Mouse (Mus musculus): ENCODE data around the gene Ero1lb.

The Ero1lb gene

GRCm38 (mm10) chr13:12565621-12566390 lies at the start of gene Ero1lb:
TSS of gene Ero1lb (plus strand) at chr13:12565874.
- DNase-seq = peak; percentile 100

DNA sequence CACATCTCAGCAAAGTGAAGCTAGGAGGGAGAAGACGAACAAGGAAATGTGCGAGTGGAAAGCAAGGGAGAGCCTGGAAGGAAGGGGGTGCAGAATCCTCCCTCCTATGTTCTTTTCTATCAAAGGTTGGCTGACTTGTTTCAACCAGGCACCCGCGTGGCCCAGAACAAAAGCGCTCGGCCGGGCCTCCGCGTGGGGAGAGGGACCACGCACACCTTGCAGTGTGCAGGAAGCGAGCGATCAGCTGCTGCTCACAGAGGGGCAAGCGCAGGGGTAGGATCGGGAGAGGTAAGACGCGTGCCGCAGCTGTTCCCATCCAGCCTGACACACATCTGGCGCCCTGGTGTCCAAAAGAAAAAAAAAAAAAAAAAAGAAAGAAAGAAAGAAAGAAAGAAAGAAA lies 46.3 kb upstream of the Ero1lb start:
- DNase-seq = peak; percentile 48 to 50

GRCm38 (mm10) chr13:12519955-12520584 lies 45.6 kb upstream of the Ero1lb start, which contains the start of gene Edaradd:
TSS of gene Edaradd (minus strand) at chr13:12520438.
- peak; percentile 67 to 69 for DNase-seq

- DNase-seq = peak in 1 of 2 experiments; percentile 23
Observed at GRCm38 (mm10) chr13:12522346-12522745, 43.3 kb upstream of the Ero1lb start.

DNA sequence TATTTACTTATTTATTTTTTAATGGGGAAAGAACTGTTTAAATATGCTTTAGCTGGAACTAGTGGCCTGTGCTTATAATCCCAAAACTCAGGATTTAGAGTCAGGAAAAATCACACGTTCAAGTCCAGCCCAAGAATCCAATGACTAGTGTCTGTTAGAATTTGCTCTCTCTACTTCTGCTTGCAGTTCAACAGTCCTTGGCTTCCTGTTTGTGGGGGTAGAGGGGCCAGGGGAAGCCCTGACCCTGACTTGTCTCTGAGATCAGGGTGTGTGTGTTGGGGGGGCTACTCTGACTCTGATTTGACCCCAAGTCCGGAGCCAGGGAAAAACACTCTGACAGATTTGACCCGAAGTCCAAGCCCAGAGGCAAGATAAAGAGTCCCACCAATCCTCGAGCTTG lies 40.0 kb upstream of the Ero1lb start:
- peak in 1 of 2 experiments; percentile 27 for DNase-seq

GRCm38 (mm10) chr13:12534628-12535027 lies 31.0 kb upstream of the Ero1lb start:
- no peak for DNase-seq

GRCm38 (mm10) chr13:12537971-12538370 lies 27.7 kb upstream of the Ero1lb start:
- DNase-seq = peak; percentile 83 to 84

DNA sequence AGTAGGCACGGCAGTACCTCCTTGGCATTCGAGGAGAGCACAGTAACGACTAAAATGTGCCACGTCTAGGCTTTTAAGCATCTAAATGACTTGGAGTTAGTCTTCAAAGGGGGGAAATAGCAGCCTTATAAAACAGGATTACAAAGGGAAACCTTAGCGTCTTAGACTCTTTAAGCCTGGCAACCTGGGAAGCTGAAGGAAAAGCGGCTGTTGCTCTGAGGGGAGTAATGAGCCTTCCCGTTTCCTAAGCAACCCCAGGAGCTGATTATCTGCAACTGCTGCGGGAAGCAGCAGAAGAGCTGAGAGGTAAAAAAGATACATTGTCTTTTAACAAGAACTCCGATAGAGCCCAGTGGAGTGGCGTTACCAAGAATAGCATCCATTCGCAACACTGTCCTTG lies 26.0 kb upstream of the Ero1lb start:
- no peak for DNase-seq

GRCm38 (mm10) chr13:12540119-12540518 lies 25.6 kb upstream of the Ero1lb start:
- DNase-seq = peak; percentile 52 to 58

- DNase-seq = peak; percentile 78 to 82
Observed at GRCm38 (mm10) chr13:12542006-12542981, 23.4 kb upstream of the Ero1lb start.

DNA sequence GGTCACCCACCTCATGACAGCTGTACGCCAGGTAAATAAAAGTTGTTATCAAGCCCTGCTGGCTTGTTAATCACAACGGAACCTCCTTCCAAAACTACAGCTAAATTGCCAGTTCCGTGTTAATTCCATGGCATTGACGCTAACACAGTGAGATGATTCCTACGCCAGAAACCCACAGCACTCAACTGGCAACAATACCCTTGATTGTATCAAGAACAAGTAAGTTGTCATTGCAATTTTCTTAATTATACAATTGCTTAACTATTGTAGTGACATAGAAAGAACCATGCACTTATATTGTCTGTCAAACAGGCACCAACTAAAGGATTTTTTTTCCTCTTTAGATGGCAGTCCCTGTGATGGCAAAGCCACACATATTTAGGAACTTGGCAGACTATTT lies 22.4 kb upstream of the Ero1lb start:
- DNase-seq = no peak

DNA sequence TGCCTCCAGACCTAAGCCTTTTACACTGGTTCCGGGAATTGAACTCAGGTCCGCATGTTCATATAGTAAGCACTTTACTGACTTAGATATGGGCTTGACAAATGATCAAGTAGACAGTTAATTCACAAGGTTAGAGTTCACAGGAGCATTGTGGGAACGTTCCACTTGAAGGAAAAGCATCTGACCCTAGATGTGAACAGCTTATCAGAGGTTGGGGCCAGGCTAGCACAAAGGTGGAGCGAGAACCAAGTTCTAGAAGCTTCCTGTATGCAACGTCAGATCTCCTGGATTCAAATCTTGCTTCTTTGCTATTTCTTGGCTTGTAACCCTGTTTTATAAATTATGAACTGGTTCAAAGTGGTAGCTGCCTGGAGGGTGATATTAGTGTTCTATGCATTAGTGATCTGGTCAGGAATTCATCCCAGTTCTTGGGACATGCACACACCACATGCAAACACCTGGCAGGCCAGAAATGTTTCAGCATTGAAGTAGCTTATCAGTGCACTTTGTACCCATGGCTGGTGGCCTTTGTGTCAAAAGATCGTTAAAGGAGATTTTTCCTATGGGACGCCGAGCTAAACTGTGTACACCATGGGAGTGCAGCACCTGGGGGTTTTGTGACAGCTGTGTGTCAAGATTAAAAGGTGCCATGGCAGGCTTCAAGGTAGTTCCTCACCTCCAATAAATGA lies 21.6 kb upstream of the Ero1lb start:
- DNase-seq = no peak

GRCm38 (mm10) chr13:12554211-12554610 lies 11.5 kb upstream of the Ero1lb start:
- DNase-seq = peak; percentile 57 to 67

GRCm38 (mm10) chr13:12559044-12559443 lies 6.6 kb upstream of the Ero1lb start:
- peak; percentile 34 to 46 for DNase-seq

DNA sequence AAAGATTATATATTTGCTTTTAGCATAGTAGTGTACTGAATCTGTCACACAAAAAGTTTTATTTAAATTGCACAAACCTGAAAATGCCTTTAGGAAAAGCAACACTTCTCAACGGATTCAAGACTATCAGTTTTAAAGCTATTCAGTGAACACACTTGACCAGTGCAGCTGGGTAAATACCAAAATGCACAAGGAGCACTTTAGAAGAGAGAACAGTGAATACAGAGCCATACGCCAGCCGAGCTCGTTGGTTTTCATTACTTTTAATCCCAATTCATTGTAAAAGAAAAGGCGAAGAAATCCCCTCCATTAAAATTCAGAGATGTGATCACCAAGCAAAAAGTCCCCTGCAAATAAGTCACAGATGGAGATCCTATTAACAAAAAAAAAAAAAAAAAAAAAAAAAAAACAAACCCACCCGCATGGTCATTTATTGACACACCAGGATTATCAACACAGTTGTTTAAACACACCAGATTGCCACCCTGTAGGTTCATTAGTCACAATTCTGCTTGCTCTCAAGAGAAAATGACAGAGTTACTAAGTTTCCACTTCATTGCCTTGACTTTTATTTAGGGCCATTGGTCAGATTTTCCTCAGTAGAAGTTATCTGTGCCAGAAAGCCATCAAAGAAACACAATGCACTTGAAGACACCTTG lies 6.1 kb upstream of the Ero1lb start:
- no peak for DNase-seq

DNA sequence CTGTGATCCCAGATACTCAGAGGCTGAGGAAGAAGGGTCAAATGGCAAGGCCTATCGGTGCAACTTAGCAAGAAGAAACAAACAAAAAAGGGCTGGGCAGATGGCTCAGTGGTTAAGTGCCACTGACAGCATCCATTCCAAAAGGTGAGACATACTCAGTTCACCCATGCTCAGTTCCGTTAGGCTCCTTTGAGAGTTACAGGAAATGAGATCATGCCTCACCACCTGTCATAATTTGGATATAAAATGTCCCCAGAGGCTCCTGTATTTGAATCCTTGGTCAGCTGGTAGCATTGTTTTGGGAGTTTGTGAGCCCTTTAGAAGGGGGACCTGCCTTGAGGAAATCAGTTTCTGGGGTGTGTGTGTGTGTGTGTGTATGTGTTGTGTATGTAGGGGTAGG lies 3.9 kb upstream of the Ero1lb start:
- peak; percentile 66 to 73 for DNase-seq

DNA sequence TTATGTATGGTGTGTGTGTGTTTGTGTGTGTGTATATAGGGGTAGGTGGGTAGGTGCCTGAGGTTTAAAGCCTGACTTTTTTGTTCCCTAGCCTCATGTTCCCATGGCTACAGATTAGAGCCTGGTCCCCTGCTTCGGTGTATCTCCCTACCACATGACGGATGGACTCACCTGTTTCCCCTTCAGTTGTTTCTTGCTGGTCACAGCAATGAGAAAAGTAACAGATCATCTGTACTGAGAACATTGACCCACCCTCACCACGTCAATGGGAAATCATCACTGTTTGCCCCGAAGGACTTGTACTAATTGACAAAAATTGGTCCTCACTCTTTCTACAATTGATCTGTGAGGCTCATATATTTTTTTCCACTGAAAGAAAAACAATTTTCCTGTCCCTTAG lies 3.4 kb upstream of the Ero1lb start:
- DNase-seq = no peak

DNA sequence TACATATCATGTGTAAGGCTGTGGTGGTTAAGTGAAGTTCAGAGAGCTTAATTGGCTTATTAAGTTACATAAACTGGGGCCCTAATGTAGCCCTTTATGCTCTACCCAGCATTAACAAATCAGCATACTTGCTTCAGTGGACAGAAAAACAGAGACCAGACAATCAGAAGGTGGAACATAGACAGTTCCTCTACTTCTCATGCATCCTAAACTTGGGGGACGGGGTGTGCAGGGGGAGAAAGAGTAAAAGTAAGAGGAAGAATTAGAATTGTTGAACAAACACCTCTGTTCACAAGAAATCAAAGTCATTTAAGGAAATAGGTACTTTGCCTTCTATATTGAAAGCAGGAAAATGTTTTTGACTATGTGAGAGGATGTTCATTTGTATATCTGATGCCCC lies 2.3 kb downstream of the Ero1lb start:
- DNase-seq = peak in 1 of 2 experiments; percentile 26

DNA sequence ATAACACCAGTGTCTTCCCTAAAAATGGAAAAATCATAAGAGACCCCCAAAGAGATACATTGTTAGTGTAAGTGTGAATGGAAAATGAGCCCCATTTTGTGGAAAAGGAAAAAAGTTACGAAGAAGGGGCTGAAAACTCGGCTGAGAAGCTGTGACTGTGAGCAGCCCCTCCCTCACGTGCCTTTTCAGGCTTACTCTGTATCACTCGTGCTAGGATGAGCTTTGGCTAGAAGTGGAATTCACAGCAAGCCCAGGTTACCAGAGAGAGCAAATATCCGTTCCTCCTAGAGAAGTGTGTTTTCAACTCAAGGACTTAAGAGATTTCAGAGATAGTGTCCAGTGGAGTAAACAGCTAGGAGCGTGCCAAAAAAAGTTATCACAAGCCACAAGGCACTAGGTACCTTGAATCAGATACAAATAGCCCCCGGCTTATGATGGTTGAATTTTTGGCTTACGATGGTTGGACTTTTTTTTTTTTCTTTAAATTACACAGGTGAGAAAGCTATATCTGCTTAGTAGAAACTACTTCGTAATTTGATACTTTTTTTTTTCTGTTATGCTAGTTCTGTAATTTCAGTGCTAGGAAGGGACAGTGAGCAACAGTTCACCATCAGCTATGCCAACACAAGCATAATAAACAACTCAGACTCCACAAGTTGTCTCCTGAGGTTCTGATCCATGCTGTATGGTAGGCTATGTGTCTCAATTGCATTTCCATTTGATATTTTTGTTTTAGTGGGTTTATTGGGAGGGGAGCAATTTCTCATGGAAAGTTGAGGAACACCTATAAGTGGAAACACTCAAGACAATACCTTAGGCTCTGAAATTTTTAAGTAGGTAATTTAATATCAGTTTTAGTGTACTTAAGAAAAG lies 3.2 kb downstream of the Ero1lb start:
- no peak for DNase-seq

GRCm38 (mm10) chr13:12569741-12570140 lies 4.1 kb downstream of the Ero1lb start:
- DNase-seq = peak; percentile 21 to 36

All from B cell, adult 2 months (primary cell).